Comparison of ENCODE assay signal across 11 mouse cellular contexts in genomic region chr4:53117076-53117475, GRCm38 (mm10). TPM values are rescaled to one million over a fixed set of nuclear protein-coding genes. Genes with fewer than 3 reads are reported as not detected.
DNase-seq lines count a peak whose midpoint lies in the region; ATAC-seq and TF ChIP-seq lines count a peak whose summit lies in the region.
"Had no signal": no experiment of that assay in that cellular context is flagged by ENCODE, and none has a peak within 500 bp of the region (broad histone marks: within the 10 kb centered on the region; RNA-seq: fewer than 3 reads in every experiment).

No protein-coding gene starts in this region.

- H3K4me2 ChIP-seq in lung, embryonic 16.5 days (ENCODE audit: low read depth, low read length) = no peak overlapping the region
- H3K4me2 ChIP-seq: limb, embryonic 13.5 days had no signal

- H3K27me3 ChIP-seq in lung, embryonic 16.5 days (ENCODE audit: control insufficient read depth, insufficient read depth, low read depth, low read length) = no peaks in the 10 kb centered on the region
- H3K27me3 ChIP-seq: limb, embryonic 13.5 days had no signal

- ATAC-seq in lung, embryonic 16.5 days (ENCODE audit: low read depth) = no peak
- ATAC-seq: hindbrain, embryonic 16.5 days had no signal

- no peaks in the 10 kb centered on the region for H3K9me3 ChIP-seq in lung, embryonic 16.5 days (ENCODE audit: control insufficient read depth, low read length)
- H3K9me3 ChIP-seq: limb, embryonic 13.5 days had no signal

- no peak overlapping the region for H3K4me3 ChIP-seq in gastrocnemius, adult 2 months
- H3K4me3 ChIP-seq in lung, embryonic 16.5 days (ENCODE audit: low read length) = no peak overlapping the region
- no peak overlapping the region for H3K4me3 ChIP-seq in macrophage (ENCODE audit: inconsistent target)
- H3K4me3 ChIP-seq: limb, embryonic 13.5 days had no signal

- intact Hi-C loops in gastrocnemius, adult 2 months (cut with DNase I) = loop anchor here (2.0 to 10.0 kb wide), 5 partner anchors 42 to 475 kb away; partner anchors contain the start of genes Abca1 and Slc44a1
- intact Hi-C loops in heart, postnatal 10 days (cut with DNase I) = no loop called here

- WGBS in lung, embryonic 16.5 days = 49% methylated on average over 5 of the region's 5 CpGs
- 93% methylated on average over 5 of the region's 5 CpGs for WGBS in macrophage (ENCODE audit: missing documents)

- H3K9ac ChIP-seq in lung, embryonic 16.5 days (ENCODE audit: low read length) = no peak overlapping the region
- H3K9ac ChIP-seq: limb, embryonic 13.5 days had no signal

- peaks cover 4% of the 10 kb centered on the region; the same call in 1 of the 2 replicates for H3K36me3 ChIP-seq in lung, embryonic 16.5 days (ENCODE audit: control insufficient read depth, insufficient read depth, low read length)
- H3K36me3 ChIP-seq in macrophage (ENCODE audit: inconsistent target) = peaks cover 22% of the 10 kb centered on the region

- no peak for DNase-seq in gastrocnemius, adult 2 months
- DNase-seq in gastrocnemius, adult 18-20 months (ENCODE audit: low spot score) = no peak
- DNase-seq in lung, adult 18-20 months = no peak
- DNase-seq in heart, postnatal 10 days = peak; percentile 38 to 47
- DNase-seq in cerebellum, adult 11-12 months = no peak
- DNase-seq: layer of hippocampus, postnatal 36 days; thymus, postnatal 14 days had no signal

- H3K27ac ChIP-seq in gastrocnemius, adult 2 months = peak overlapping the region; percentile 74
- 0 out of 2 replicates have a peak overlapping the region, but pooled peaks have one; percentile 10 for H3K27ac ChIP-seq in lung, embryonic 16.5 days (ENCODE audit: low read length)
- peak overlapping the region; percentile 85; the same call in 1 of the 2 replicates for H3K27ac ChIP-seq in macrophage
- H3K27ac ChIP-seq: limb, embryonic 13.5 days had no signal

- H3K79me2 ChIP-seq in macrophage (ENCODE audit: inconsistent target) = peaks cover 57% of the 10 kb centered on the region; the same call in 1 of the 2 replicates

- H3K4me1 ChIP-seq in lung, embryonic 16.5 days (replicated peaks; ENCODE audit: control insufficient read depth, insufficient read depth, low read length) = peaks cover 25% of the 10 kb centered on the region

- TF ChIP-seq CTCF in gastrocnemius, adult 2 months (IDR thresholded peaks at IDR 0.05) = no peak

RNA-seq across cellular contexts. Expression of gene Abca1, which starts 42.6 kb away (rescaled TPM):
- total RNA-seq in gastrocnemius, adult 2 months (2021) = 1 to 10 TPM; 5.9 to 8.6 TPM
- 1 to 10 TPM; 7.1 to 7.4 TPM for total RNA-seq in gastrocnemius, adult 18-20 months (2021)
- polyA plus RNA-seq in lung, embryonic 16.5 days (2015; fragmentation: Nextera tagmentation; extraction: Ambion mirVana) = 9.8 and 10.5 TPM in 2 replicates
- 10 to 100 TPM; 16.1 to 18.2 TPM for total RNA-seq in heart, postnatal 10 days (2021)
- total RNA-seq in macrophage (2018; cell fraction: chromatin; rRNA removed) = 1,000 to 10,000 TPM in 8 of 26 experiments, 100 to 1,000 TPM in 18; 205 to 2,656 (median 727) TPM
- total RNA-seq in macrophage (2018; cell fraction: cytosol; rRNA removed) = 100 to 1,000 TPM; 160 to 731 (median 322) TPM
- total RNA-seq in macrophage (2018; cell fraction: nucleus; rRNA removed) = 1,000 to 10,000 TPM in 2 of 26 experiments, 100 to 1,000 TPM in 24; 291 to 1,224 (median 585) TPM
- polyA plus RNA-seq in macrophage (2018) = 100 to 236 TPM (median 160 TPM) in 3 replicates

Comparison
In these comparisons a context has a peak if more than half of its experiments do, and no peak if none do; other contexts are left out.
1. DNase-seq: peak in heart, postnatal 10 days (2 of 2); none in gastrocnemius, adult 2 months (single experiment), gastrocnemius, adult 18-20 months (single experiment), lung, adult 18-20 months (0 of 2) and cerebellum, adult 11-12 months (single experiment).
2. H3K27ac ChIP-seq: peak in every context shown above with its lines; median percentile 85 in macrophage; 74 in gastrocnemius, adult 2 months; 10 in lung, embryonic 16.5 days.